Mouse (Mus musculus): ENCODE measurements around the gene Fdx1. TPM values are rescaled to one million over a fixed set of nuclear protein-coding genes. Genes with fewer than 3 reads are reported as not detected.
A peak's percentile ranks its signal among the peaks of the same experiment; 100 is the strongest.

Fdx1 gene
- 11.7 and 16.3 TPM in 2 replicates for polyA plus RNA-seq (2012; ENCODE audit: insufficient read depth, insufficient read length, missing spikeins)

DNA sequence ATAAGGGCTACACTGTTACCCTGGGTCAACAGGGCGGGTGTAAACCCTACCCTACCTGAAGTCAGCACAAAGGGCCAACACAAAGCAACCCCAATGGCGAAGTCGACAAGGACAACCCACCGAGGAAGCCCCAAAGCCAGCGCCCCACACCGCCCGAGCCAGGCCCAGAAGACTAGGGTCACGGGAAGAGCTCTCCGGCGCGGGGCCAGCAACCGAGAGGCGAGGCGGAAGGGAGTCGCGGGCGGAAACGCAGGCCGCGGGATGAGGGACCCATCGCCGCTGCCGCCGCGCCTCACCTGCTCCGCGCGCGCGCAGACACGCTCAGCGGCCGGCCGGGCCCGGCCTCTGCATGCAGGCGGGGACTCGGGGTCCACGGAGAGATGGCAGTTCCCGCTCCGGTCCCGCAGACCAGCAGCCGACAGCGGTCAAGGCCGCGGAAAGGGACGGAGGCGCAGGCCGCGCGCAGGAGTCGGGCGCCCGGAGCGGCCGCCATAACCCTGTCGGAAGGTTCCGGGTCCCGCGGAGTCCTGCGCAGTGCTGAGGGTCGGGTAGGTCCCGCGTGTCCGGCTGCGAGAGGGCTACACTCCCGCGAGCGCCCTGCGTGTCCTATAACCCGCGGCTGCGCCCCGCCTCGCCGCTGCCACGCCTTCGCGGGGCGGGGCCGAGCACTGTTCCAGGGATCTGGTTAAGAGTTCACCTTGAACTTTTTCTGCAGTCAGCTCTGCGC, at the start of gene Fdx1:
Fdx1 (minus strand) TSS at position 582 of the 727 bp plus-strand sequence.
- Histone ChIP-seq H3K4me3 (ENCODE audit: insufficient read depth, low read length) (peak within 1 kb of the TSS; percentile 78), H3K27ac (ENCODE audit: insufficient read depth, low read depth, low read length) (peak within 1 kb of the TSS; percentile 2; the same call in 1 of the 2 replicates), H3K4me1 (ENCODE audit: control insufficient read depth, insufficient read depth, low read length) (peaks cover 6% of the 10 kb centered on the region)
- TF ChIP-seq CTCF (IDR thresholded peaks at IDR 0.05; ENCODE audit: low read depth, low read length) (no peak), POLR2A (IDR thresholded peaks at IDR 0.05; ENCODE audit: borderline replicate concordance, low read depth, low read length) (no peak)

DNA sequence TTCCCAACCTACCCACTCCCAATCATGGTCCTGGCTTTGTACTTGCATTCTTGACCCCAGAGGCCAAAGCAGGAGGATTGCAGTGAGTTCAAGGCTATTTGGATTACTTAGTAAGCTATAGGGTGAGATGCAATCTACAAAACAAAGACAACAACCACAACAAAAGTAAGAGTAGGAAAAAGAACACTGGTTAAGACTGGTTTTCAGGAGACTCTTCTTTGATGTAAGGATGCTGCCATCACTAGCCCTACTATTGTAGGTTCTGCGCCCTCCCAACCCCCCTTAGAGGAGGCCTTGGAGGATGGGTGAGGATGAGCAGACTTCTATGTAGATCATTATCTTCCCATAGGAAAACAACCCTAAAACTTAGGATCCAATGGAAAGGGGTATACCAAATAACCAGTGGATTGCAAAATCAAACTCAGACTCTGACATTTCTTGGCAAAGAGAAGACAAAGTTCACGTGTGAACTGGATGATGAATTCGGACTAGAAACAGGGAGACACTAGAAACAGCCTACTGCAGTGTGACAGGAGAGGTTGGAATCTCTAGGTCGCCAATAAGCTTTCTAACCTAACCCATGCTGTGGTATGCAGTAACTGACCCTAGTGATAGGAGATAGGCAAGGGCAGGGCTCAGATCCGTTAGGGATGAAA, 49.6 kb upstream of the Fdx1 start:
- H3K4me3 ChIP-seq (ENCODE audit: insufficient read depth, low read length), result no peak overlapping the region
- no peak overlapping the region for H3K27ac ChIP-seq (ENCODE audit: insufficient read depth, low read depth, low read length)
- TF ChIP-seq POLR2A (IDR thresholded peaks at IDR 0.05; ENCODE audit: borderline replicate concordance, low read depth, low read length), result no peak
- no peak for TF ChIP-seq CTCF (IDR thresholded peaks at IDR 0.05; ENCODE audit: low read depth, low read length)
- H3K4me1 ChIP-seq (ENCODE audit: control insufficient read depth, insufficient read depth, low read length), result no peaks in the 10 kb centered on the region

DNA sequence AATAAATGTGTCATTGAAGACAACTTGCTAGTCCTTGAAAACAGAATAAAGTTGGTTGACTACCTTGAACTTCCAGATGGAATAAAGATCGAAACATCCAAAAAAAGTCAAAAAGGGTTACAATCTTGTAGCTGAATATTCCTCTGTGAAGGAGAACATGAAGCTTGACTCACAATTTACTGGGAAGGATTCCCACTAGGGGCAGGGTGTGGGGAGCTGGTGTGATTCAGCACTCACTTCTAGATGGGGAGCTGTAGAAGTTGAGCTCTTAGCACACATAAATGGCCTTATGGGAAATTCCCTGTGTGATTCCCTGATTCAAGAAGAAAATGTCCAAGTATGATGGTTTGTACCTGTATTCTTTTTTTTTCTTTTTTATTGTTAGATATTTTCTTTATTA, 49.0 kb upstream of the Fdx1 start:
- no peak overlapping the region for H3K4me3 ChIP-seq (ENCODE audit: insufficient read depth, low read length)
- no peak for TF ChIP-seq CTCF (IDR thresholded peaks at IDR 0.05; ENCODE audit: low read depth, low read length)
- TF ChIP-seq POLR2A (IDR thresholded peaks at IDR 0.05; ENCODE audit: borderline replicate concordance, low read depth, low read length), result no peak
- no peak overlapping the region for H3K27ac ChIP-seq (ENCODE audit: insufficient read depth, low read depth, low read length)
- H3K4me1 ChIP-seq (ENCODE audit: control insufficient read depth, insufficient read depth, low read length), result no peaks in the 10 kb centered on the region

DNA sequence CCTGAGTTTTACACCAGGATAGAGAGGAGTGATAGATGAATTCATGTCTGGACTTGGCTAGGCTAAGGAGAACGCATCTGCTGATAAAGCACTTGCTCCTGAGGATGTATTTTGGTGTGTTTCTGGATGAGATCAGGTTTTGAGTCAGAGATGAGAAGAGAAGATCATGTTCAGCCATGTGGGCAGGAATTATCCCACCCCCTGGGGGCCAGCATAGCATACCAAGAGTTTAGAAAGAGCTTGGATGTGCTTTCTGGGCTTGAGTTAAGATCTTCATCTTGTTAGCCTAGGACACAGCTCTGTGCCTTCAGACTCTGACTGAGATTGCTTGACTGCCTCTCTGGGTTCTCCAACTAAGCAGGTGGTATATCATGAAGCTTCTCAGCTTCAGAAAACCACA, 45.2 kb upstream of the Fdx1 start:
- no peaks in the 10 kb centered on the region for H3K4me1 ChIP-seq (ENCODE audit: control insufficient read depth, insufficient read depth, low read length)
- TF ChIP-seq CTCF (IDR thresholded peaks at IDR 0.05; ENCODE audit: low read depth, low read length), result no peak
- TF ChIP-seq POLR2A (IDR thresholded peaks at IDR 0.05; ENCODE audit: borderline replicate concordance, low read depth, low read length), result no peak
- H3K27ac ChIP-seq (ENCODE audit: insufficient read depth, low read depth, low read length), result no peak overlapping the region
- H3K4me3 ChIP-seq (ENCODE audit: insufficient read depth, low read length), result no peak overlapping the region

DNA sequence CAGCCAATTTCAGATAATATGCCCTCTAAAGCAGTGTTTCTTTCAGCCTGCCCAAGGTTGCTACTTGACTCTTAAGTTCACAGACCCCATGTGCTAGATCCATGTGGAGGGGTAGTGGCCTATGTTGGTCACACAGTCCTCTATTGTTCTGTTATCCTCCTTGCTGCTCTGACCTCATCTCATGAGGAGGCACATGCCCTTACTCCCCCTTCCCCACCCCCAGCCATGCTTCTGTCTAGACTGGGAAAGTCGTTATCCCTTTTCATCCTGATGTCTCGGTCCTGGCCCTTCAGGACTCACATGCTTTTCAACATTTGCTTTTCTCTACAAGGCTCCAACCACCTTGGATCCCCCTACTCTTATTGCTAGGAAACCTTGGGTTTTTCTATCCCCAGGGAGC, 44.0 kb upstream of the Fdx1 start:
- no peak overlapping the region for H3K27ac ChIP-seq (ENCODE audit: insufficient read depth, low read depth, low read length)
- H3K4me1 ChIP-seq (ENCODE audit: control insufficient read depth, insufficient read depth, low read length), result no peaks in the 10 kb centered on the region
- no peak overlapping the region for H3K4me3 ChIP-seq (ENCODE audit: insufficient read depth, low read length)
- TF ChIP-seq POLR2A (IDR thresholded peaks at IDR 0.05; ENCODE audit: borderline replicate concordance, low read depth, low read length) (no peak), CTCF (IDR thresholded peaks at IDR 0.05; ENCODE audit: low read depth, low read length) (no peak)

DNA sequence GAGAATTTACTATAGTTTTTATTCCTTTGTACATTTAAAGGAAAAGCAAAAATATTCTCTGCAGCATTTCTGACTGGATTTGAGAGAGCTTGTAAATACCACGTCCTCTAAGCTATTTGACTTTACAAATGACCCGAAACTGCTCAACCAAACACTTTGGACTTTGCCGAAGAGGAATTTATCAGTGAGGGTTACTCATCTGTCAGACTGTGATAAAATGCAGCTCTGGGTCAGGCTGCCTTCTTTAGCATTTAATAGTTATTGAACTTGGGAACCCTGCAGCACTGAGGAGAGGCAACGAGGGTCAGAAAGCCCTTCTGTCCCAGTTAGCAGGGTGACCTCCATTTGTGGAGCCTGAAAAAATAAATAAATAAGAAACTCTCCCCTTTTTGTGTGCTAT, 40.1 kb upstream of the Fdx1 start:
- TF ChIP-seq CTCF (IDR thresholded peaks at IDR 0.05; ENCODE audit: low read depth, low read length), result no peak
- TF ChIP-seq POLR2A (IDR thresholded peaks at IDR 0.05; ENCODE audit: borderline replicate concordance, low read depth, low read length), result no peak
- H3K4me3 ChIP-seq (ENCODE audit: insufficient read depth, low read length), result no peak overlapping the region
- H3K4me1 ChIP-seq (ENCODE audit: control insufficient read depth, insufficient read depth, low read length), result no peaks in the 10 kb centered on the region
- no peak overlapping the region for H3K27ac ChIP-seq (ENCODE audit: insufficient read depth, low read depth, low read length)

DNA sequence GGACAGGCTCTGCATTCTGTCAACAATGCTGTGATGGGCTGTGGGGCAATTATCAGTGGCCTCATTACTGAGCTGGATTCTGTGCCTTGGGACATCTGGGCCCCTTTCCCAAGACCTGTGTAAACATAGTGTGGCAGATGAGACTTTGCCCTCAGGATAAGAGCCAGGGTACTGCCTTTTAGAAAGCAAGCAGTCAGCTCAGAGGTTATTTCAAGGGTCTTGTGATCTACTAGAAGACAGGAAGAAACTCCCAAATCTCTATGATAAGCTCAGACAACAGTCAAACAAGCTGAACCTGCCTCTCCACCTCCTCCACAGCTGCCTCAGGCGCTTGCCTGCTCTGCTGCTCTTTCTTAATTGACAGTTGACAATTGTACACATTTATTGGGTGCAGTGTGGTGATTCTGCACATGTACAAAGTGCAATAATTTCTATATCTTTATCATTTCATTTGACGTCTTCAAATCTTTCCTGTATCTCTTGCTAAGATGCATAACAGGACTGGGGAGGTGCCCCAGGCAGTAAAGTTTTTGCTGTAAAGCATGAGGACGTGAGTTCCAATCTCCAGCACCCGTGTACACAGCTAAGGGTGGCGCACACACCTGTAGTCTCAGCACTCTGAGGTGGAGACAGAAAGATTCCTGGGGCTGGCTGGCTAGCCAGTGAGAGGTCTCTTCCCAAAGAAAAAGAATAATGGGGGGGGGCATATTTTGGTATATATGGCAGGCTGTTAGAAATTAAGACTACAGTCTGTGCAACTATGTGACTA, 32.2 kb upstream of the Fdx1 start:
- Histone ChIP-seq H3K4me1 (ENCODE audit: control insufficient read depth, insufficient read depth, low read length) (no peaks in the 10 kb centered on the region), H3K4me3 (ENCODE audit: insufficient read depth, low read length) (no peak overlapping the region), H3K27ac (ENCODE audit: insufficient read depth, low read depth, low read length) (no peak overlapping the region)
- TF ChIP-seq POLR2A (IDR thresholded peaks at IDR 0.05; ENCODE audit: borderline replicate concordance, low read depth, low read length), result no peak
- no peak for TF ChIP-seq CTCF (IDR thresholded peaks at IDR 0.05; ENCODE audit: low read depth, low read length)

DNA sequence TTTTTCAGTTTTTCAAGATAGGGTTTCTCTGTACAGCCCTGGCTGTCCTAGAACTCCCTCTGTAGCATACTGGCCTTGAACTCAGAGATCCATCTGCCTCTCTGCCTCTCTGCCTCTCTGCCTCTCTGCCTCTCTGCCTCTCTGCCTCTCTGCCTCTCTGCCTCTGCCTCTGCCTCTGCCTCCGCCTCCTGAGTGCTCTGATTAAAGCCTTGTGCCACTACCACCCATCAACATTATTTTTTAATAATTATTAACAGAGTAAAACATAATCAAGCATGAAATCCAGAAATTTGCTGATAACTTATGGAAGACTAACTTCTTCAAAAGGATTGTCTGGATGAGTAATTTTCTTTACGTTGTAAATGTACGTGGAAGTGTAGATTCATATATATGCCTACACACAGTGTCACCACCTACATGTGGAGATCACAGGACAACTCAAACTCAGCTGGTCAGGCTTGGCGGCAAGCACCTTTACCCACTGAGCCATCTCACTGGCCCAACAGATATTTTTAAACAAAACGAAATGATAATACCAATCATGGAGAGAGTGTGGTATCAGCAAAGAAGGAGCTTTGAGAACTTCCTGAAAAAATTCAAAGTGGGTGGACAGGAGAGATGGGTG, 31.4 kb upstream of the Fdx1 start:
- TF ChIP-seq POLR2A (IDR thresholded peaks at IDR 0.05; ENCODE audit: borderline replicate concordance, low read depth, low read length) (no peak), CTCF (IDR thresholded peaks at IDR 0.05; ENCODE audit: low read depth, low read length) (no peak)
- Histone ChIP-seq H3K4me3 (ENCODE audit: insufficient read depth, low read length) (no peak overlapping the region), H3K27ac (ENCODE audit: insufficient read depth, low read depth, low read length) (no peak overlapping the region), H3K4me1 (ENCODE audit: control insufficient read depth, insufficient read depth, low read length) (no peaks in the 10 kb centered on the region)

DNA sequence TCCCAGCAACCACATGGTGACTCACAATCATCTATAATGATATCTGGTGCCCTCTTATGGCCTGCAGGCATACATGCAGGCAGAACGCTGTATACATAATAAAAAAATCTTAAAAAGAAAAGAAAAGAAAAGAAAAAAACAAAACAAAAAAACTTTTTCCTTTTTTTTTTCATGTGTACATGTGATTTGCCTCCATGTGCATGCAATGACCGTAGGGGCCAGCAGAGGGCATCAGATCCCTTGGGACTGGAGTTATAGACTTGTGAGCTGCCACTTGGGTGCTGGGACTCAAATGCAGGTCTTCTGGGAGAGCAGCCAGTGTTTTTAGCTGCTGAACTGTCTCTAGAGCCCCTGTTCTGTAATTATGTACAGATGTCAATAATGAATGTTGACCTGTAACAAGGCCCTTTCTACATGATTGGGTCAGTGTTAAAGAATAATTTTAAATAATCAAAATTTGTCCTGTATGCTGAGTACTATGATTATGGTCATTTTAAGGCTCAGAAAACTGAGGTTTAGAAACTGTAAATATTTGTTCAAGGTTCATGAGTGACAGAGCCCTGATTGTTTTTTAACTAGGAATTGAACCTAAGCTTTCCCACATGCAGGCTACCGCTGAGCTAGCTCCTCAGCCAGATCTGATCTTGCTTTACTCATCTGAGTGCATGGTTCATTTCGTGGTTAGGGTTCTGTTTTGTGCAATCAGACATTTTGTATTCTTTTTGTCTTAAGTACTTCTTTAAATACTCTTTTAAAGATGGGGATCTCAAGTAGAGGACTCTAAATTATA, 30.3 kb upstream of the Fdx1 start:
- TF ChIP-seq CTCF (IDR thresholded peaks at IDR 0.05; ENCODE audit: low read depth, low read length) (peak; percentile 30; the same call in 1 of the 2 replicates), POLR2A (IDR thresholded peaks at IDR 0.05; ENCODE audit: borderline replicate concordance, low read depth, low read length) (no peak)

More for the DNA sequence above, 30.3 kb upstream of the Fdx1 start:
- H3K4me3 ChIP-seq (ENCODE audit: insufficient read depth, low read length), result no peak overlapping the region
- no peaks in the 10 kb centered on the region for H3K4me1 ChIP-seq (ENCODE audit: control insufficient read depth, insufficient read depth, low read length)
- no peak overlapping the region for H3K27ac ChIP-seq (ENCODE audit: insufficient read depth, low read depth, low read length)
